Mouse (Mus musculus) kidney, adult 2 months (tissue): ENCODE data around the gene Stard13. TPM values are rescaled to one million over a fixed set of nuclear protein-coding genes. Genes with fewer than 3 reads are reported as not detected.
A peak's percentile ranks its signal among the peaks of the same experiment; 100 is the strongest.

Experiments
- DNase-seq: peaks from one replicate; pipeline ENCODE4 v3.0.0; 2021
- H3K27ac ChIP-seq: fragments of 200-500 bp; 2 replicates; pipeline ENCODE4 v1.5.1; 2012; ENCODE audit warnings: low read depth, low read length, control low read depth, inconsistent platforms; ENCODE audit not compliant: insufficient read depth
- H3K27me3 ChIP-seq: fragments of 200-500 bp; replicated peaks from 2 replicates; pipeline ENCODE4 v1.6.1; 2012; ENCODE audit warnings: mild to moderate bottlenecking, moderate library complexity, low read length, inconsistent platforms; ENCODE audit not compliant: control insufficient read depth, insufficient read depth
- H3K36me3 ChIP-seq: fragments of 200-500 bp; 2 replicates; pipeline ENCODE4 v1.6.1; 2012; ENCODE audit warnings: mild to moderate bottlenecking, moderate library complexity, low read length, inconsistent platforms; ENCODE audit not compliant: control insufficient read depth, insufficient read depth
- H3K4me1 ChIP-seq: fragments of 200-500 bp; 2 replicates; pipeline ENCODE4 v1.6.1; 2011; ENCODE audit warnings: low read length; ENCODE audit not compliant: control insufficient read depth, insufficient read depth
- H3K4me3 ChIP-seq: fragments of 200-500 bp; 2 replicates; pipeline ENCODE4 v1.5.1; 2011; ENCODE audit warnings: mild to moderate bottlenecking, low read depth, low read length, control low read depth; ENCODE audit not compliant: insufficient read depth
- CTCF ChIP-seq: fragments of 200-500 bp; conservative IDR thresholded peaks from 2 replicates; pipeline ENCODE4 v1.5.1; 2011; ENCODE audit warnings: low read depth, mild to moderate bottlenecking, control low read depth, low read length, moderate library complexity, mixed read lengths; ENCODE audit not compliant: insufficient read depth, insufficient read length
- POLR2A ChIP-seq: fragments of 200-500 bp; IDR thresholded peaks from one replicate; pipeline ENCODE4 v1.6.1; 2011; ENCODE audit warnings: low read depth, low read length, control low read depth
- WGBS: fragments of 180-500 bp; shearing (Covaris S2); methylation state at CpG from one replicate; pipeline ENCODE4 v1.1.7; 2018; 5-methylcytosine and 5-hydroxymethylcytosine counted together
- polyA plus RNA-seq: library from polyadenylated mRNA; depleted of rRNA; stranded (reverse); fragments of >200 nt; gene quantifications from 2 replicates; pipeline ENCODE4 v1.2.3, GENCODE M21; 2012

The Stard13 gene
- polyA plus RNA-seq, 1 experiment: 7.3 TPM

- no peaks in the 10 kb centered on the region for H3K27me3 ChIP-seq
- whole genome bisulfite sequencing: 73% methylated on average over 6 of the region's 6 CpGs
- no peaks in the 10 kb centered on the region; the same call in 1 of the 2 replicates for H3K36me3 ChIP-seq
- DNase-seq: no peak
- no peak overlapping the region for H3K27ac ChIP-seq
- H3K4me3 ChIP-seq: no peak overlapping the region
- no peaks in the 10 kb centered on the region; the same call in 1 of the 2 replicates for H3K4me1 ChIP-seq
- no peak for TF ChIP-seq CTCF
- no peak for TF ChIP-seq POLR2A
Observed at GRCm38 (mm10) chr5:151071430-151071829, 162.2 kb downstream of the Stard13 start.

GRCm38 (mm10) chr5:151070896-151071295, 162.7 kb downstream of the Stard13 start:
- H3K27ac ChIP-seq: no peak overlapping the region
- 74% methylated on average over 6 of the region's 6 CpGs for WGBS
- no peaks in the 10 kb centered on the region; the same call in 1 of the 2 replicates for H3K36me3 ChIP-seq
- DNase-seq: no peak
- no peak for TF ChIP-seq POLR2A
- TF ChIP-seq CTCF: no peak
- H3K27me3 ChIP-seq: no peaks in the 10 kb centered on the region
- no peaks in the 10 kb centered on the region; the same call in 1 of the 2 replicates for H3K4me1 ChIP-seq
- H3K4me3 ChIP-seq: no peak overlapping the region

DNA sequence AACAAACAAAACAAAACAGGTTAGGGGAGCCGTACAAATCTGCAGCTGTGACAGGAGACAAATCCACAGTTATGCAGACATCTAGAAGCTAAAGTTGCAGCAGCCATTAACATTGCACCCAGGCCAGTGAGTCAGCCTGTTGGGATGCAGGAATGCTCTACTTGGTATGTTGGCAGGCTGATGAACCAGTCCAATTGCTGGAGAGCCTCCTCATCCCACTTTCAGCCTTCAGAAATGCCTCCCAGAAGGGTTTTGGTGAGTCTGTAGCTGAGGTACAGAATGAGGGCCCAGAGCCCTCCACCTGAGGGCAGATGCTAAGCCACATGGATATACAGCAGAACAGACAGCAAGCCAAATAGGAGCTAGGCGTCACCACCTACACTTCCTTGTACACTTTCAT, 164.1 kb downstream of the Stard13 start:
- H3K4me1 ChIP-seq: no peaks in the 10 kb centered on the region; the same call in 1 of the 2 replicates
- TF ChIP-seq POLR2A: no peak
- TF ChIP-seq CTCF: no peak
- H3K27me3 ChIP-seq: no peaks in the 10 kb centered on the region
- 86% methylated on average over 2 of the region's 2 CpGs for WGBS
- no peaks in the 10 kb centered on the region; the same call in 1 of the 2 replicates for H3K36me3 ChIP-seq
- H3K4me3 ChIP-seq: no peak overlapping the region
- no peak overlapping the region for H3K27ac ChIP-seq
- no peak for DNase-seq

GRCm38 (mm10) chr5:151066016-151066415, 167.6 kb downstream of the Stard13 start:
- no peak overlapping the region for H3K4me3 ChIP-seq
- no peaks in the 10 kb centered on the region for H3K27me3 ChIP-seq
- no peak overlapping the region for H3K27ac ChIP-seq
- no peaks in the 10 kb centered on the region for H3K4me1 ChIP-seq
- no peak for TF ChIP-seq CTCF
- TF ChIP-seq POLR2A: no peak
- DNase-seq: no peak
- WGBS: 81% methylated on average over 5 of the region's 5 CpGs
- 0 out of 2 replicates have a peak, but pooled peaks cover 1% of the 10 kb centered on the region for H3K36me3 ChIP-seq

GRCm38 (mm10) chr5:151065228-151065627, 168.4 kb downstream of the Stard13 start:
- TF ChIP-seq POLR2A: no peak
- no peak for TF ChIP-seq CTCF
- peak overlapping the region; percentile 55; the same call in 1 of the 2 replicates for H3K27ac ChIP-seq
- 38% methylated on average over 1 of the region's 1 CpGs for WGBS
- H3K27me3 ChIP-seq: no peaks in the 10 kb centered on the region
- DNase-seq: peak; percentile 68
- H3K4me1 ChIP-seq: no peaks in the 10 kb centered on the region
- H3K4me3 ChIP-seq: no peak overlapping the region
- 0 out of 2 replicates have a peak, but pooled peaks cover 1% of the 10 kb centered on the region for H3K36me3 ChIP-seq

GRCm38 (mm10) chr5:151061942-151062341, 171.7 kb downstream of the Stard13 start:
- H3K4me3 ChIP-seq: no peak overlapping the region
- TF ChIP-seq POLR2A (no peak), CTCF (no peak)
- H3K36me3 ChIP-seq: 0 out of 2 replicates have a peak, but pooled peaks cover 1% of the 10 kb centered on the region
- H3K4me1 ChIP-seq: peaks cover 5% of the 10 kb centered on the region; the same call in 1 of the 2 replicates
- DNase-seq: no peak
- WGBS: 100% methylated on average over 2 of the region's 2 CpGs
- no peaks in the 10 kb centered on the region for H3K27me3 ChIP-seq
- H3K27ac ChIP-seq: no peak overlapping the region

DNA sequence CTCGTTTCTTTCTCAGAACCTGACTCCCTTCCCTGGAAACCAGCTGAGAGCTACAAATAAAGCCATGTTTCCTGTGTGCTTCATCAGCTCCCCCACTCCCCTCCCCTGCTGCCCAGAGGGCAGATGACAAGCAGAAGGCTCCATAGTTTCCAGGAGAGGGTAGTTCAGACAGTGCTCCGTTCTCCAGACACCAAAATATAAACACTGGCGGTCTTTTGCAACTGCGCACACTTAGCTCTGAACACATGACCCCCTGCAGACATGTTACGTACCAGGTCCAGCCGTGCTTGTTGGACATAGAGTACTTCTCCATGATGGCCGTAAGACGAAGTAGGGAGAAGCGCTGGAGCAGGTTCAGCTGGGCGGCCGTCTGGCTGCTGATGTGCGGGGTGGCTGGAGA, 173.2 kb downstream of the Stard13 start:
- peak overlapping the region; percentile 28 for H3K27ac ChIP-seq
- 61% methylated on average over 12 of the region's 12 CpGs for WGBS

More for the DNA sequence above, 173.2 kb downstream of the Stard13 start:
- 0 out of 2 replicates have a peak, but pooled peaks cover 1% of the 10 kb centered on the region for H3K36me3 ChIP-seq
- no peak overlapping the region for H3K4me3 ChIP-seq
- H3K4me1 ChIP-seq: peaks cover 9% of the 10 kb centered on the region
- DNase-seq: peak; percentile 75
- H3K27me3 ChIP-seq: no peaks in the 10 kb centered on the region
- TF ChIP-seq POLR2A (no peak), CTCF (no peak)
